Mouse (Mus musculus): ENCODE data around the gene Mprip. TPM values are rescaled to one million over a fixed set of nuclear protein-coding genes. Genes with fewer than 3 reads are reported as not detected.
"Not testable (repeated sequence)": the region's sequence is repeated elsewhere in the genome, so short reads cannot be mapped to it uniquely, and the experiment has no call there.

The Mprip gene
- total RNA-seq, 1 experiment from 2014 or later = 226 TPM

- DNase-seq = no peak
Observed at GRCm38 (mm10) chr11:59715424-59715840, 54.3 kb downstream of the Mprip start.

GRCm38 (mm10) chr11:59717801-59718291 lies 56.7 kb downstream of the Mprip start:
- DNase-seq = peak; percentile 70

GRCm38 (mm10) chr11:59719185-59719584 lies 58.1 kb downstream of the Mprip start:
- DNase-seq = no peak

GRCm38 (mm10) chr11:59721385-59721784 lies 60.3 kb downstream of the Mprip start:
- DNase-seq = peak; percentile 28

- DNase-seq = no peak
Observed at GRCm38 (mm10) chr11:59727204-59727603, 66.1 kb downstream of the Mprip start.

GRCm38 (mm10) chr11:59731821-59732220 lies 70.7 kb downstream of the Mprip start:
- no peak for DNase-seq

- peak; percentile 60 for DNase-seq
Observed at GRCm38 (mm10) chr11:59732407-59733066, 71.4 kb downstream of the Mprip start.

- not testable (repeated sequence) for DNase-seq
Observed at GRCm38 (mm10) chr11:59733600-59733999, 72.5 kb downstream of the Mprip start.

GRCm38 (mm10) chr11:59734335-59734734 lies 73.2 kb downstream of the Mprip start:
- no peak for DNase-seq

- not testable (repeated sequence) for DNase-seq
Observed at GRCm38 (mm10) chr11:59735938-59736337, 74.8 kb downstream of the Mprip start.

GRCm38 (mm10) chr11:59737250-59737649 lies 76.1 kb downstream of the Mprip start:
- no peak for DNase-seq

- no peak for DNase-seq
Observed at GRCm38 (mm10) chr11:59739996-59740395, 78.9 kb downstream of the Mprip start.

- no peak for DNase-seq
Observed at GRCm38 (mm10) chr11:59741915-59742314, 80.8 kb downstream of the Mprip start.

GRCm38 (mm10) chr11:59743307-59743706 lies 82.2 kb downstream of the Mprip start:
- DNase-seq = no peak

GRCm38 (mm10) chr11:59743712-59744111 lies 82.6 kb downstream of the Mprip start:
- DNase-seq = no peak

- DNase-seq = no peak
Observed at GRCm38 (mm10) chr11:59744374-59744773, 83.3 kb downstream of the Mprip start.

GRCm38 (mm10) chr11:59745851-59746250 lies 84.7 kb downstream of the Mprip start:
- DNase-seq = no peak

- DNase-seq = peak; percentile 72
Observed at GRCm38 (mm10) chr11:59746614-59747013, 85.5 kb downstream of the Mprip start.

- no peak for DNase-seq
Observed at GRCm38 (mm10) chr11:59749050-59749449, 87.9 kb downstream of the Mprip start.

- DNase-seq = no peak
Observed at GRCm38 (mm10) chr11:59754504-59754903, 93.4 kb downstream of the Mprip start.

- DNase-seq = no peak
Observed at GRCm38 (mm10) chr11:59756351-59756750, 95.2 kb downstream of the Mprip start.

- DNase-seq = peak; percentile 42
Observed at GRCm38 (mm10) chr11:59758191-59758985, 97.3 kb downstream of the Mprip start.

- DNase-seq = peak; percentile 85
Observed at GRCm38 (mm10) chr11:59759178-59759577, 98.1 kb downstream of the Mprip start.
